Mouse (Mus musculus) kidney, adult 8-10 months (tissue): ENCODE data around the gene Grin1.
"Not testable (repeated sequence)": the region's sequence is repeated elsewhere in the genome, so short reads cannot be mapped to it uniquely, and the experiment has no call there.

Experiments
- DNase-seq, 2 experiments: peaks; one replicate each; pipeline ENCODE4 v3.0.0; 2022

Gene Grin1

DNA sequence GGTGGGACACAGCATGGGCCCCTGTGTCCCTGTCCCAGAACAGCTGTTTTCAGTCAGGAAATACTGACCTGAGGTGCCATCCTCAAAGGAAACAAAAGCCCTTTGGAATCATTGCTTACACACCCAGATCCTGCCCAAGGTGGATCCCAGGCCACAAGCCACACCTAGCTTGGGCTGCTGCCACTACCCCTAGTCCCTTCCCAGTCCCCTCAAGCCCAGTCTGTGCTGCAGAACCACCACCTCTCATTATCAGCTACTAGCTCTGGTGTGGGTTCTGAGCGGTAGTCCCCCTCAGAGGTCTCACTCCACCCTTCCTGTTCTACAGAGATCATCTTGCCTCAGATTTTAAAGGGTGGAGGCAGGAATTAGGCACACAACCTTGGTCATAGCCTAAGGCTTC, 32.7 kb downstream of the Grin1 start:
- DNase-seq = no peak

- DNase-seq = no peak
Observed at GRCm38 (mm10) chr2:25285551-25285950, 33.4 kb downstream of the Grin1 start.

- peak; percentile 78 to 90 for DNase-seq
Observed at GRCm38 (mm10) chr2:25278928-25279882, 39.8 kb downstream of the Grin1 start.

GRCm38 (mm10) chr2:25273010-25273409, 46.0 kb downstream of the Grin1 start:
- no peak for DNase-seq

DNA sequence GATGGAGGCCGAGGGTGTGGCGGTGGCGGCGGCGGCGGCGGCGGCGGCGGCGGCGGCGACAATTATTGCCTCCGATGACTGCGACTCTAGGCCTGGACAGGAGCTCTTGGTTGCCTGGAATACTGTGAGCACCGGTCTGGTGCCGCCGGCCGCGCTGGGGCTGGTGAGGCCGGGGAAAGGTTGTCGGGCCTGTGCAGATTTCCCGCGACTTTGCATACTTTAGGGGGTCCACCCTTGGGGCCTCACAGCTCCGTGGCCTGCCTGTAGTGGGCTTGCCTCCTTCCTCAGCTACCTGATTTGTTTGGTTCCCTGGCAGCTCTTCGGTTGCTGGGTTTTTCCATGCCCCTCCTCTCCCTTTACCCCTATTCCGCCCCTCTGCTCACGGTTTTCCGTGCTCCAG, 46.5 kb downstream of the Grin1 start:
- DNase-seq = no peak

DNA sequence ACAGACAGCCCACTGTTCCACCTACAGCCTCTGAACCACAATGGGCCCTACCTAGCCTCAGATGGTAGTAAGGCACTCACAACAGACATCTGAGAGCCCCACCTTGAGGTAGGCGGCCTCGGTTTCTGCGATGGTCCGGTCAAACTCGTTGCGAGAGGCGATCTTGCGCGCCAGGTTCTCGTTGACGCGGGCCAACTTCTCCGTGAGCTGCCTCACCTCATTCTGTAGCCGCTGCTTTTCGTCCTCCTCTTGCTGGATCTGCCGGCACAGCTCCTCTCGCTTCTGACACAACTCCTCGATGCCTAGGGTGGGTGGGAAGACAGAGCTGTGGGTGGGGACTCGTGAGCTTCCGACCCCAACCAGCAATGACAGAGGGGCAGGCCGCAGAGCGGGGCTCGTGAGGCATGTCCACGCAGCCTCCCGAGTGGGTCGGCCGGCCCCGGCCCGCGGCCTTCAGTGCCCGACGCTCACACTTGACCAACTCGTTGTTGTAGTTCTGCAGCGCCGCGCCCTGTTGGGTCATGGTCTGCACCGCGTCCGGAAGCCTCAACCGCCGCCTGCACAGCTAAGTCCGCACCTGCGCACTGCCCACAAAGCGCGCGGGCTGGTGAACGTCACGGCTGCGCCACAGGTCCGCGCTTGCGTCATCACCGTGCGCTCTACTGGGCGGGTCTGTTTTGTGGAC, 47.0 kb downstream of the Grin1 start, which contains the start of the genes Ssna1 and Anapc2:
Ssna1 (minus strand) TSS at position 612 of the 685 bp plus-strand sequence.
Anapc2 (plus strand) TSS at position 652 of the 685 bp plus-strand sequence.
- DNase-seq = peak; percentile 97 to 98

GRCm38 (mm10) chr2:25267746-25268309, 51.2 kb downstream of the Grin1 start:
- DNase-seq = no peak

GRCm38 (mm10) chr2:25267241-25267640, 51.7 kb downstream of the Grin1 start:
- no peak for DNase-seq

DNA sequence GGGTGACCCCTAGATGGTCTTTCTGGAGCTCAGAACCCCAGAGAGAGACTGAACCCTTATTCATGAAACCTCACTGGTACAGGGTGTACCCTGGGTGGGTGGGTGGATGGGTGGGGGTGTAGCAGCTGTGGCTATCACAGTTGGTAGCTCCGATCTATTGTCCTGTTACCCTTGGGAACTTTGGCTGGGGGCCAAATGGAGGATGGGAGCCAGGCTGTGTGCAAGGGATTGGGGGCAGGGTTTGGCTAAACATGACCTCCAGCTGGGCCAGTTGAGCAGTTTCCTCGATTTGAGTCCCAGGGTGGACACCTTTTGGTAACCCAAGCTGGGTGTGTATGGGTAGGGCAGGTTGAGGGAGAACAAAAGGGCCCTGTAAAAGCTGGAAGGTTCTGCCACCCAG, 52.3 kb downstream of the Grin1 start:
- DNase-seq = peak; percentile 72 to 75

GRCm38 (mm10) chr2:25265897-25266656, 52.9 kb downstream of the Grin1 start:
- peak in 1 of 2 experiments; percentile 51 for DNase-seq

GRCm38 (mm10) chr2:25264851-25265250, 54.1 kb downstream of the Grin1 start:
- DNase-seq = peak; percentile 90 to 92

GRCm38 (mm10) chr2:25264286-25264660, 54.7 kb downstream of the Grin1 start:
- no peak for DNase-seq

- DNase-seq = no peak
Observed at GRCm38 (mm10) chr2:25263623-25264285, 55.2 kb downstream of the Grin1 start.

GRCm38 (mm10) chr2:25262795-25263622, 56.0 kb downstream of the Grin1 start:
- peak in 1 of 2 experiments; percentile 29 for DNase-seq

DNA sequence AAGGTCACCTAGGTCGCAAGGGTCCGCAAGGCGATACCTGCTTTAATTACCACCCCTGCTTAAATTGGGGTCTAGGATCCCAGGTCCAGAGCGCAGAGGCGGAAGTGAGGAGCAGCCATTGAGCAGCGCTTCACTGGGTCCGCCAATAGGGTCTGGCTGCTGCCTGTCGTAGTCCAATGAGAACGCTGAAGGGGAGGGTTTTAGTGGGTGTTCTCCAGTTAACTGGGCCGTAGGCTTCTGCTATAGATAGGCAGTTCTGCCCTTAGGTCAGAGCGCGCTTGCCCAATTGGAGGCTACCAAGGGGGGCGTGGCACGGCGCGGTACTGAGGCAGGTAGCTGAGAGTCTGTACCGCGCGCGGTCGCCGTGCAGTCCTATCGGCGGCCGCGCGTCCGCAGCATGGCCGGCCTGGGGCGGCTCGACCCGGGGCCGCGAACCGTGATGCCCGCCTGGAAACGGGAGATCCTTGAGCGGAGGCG, 56.7 kb downstream of the Grin1 start, which contains the start of gene Tprn:
Tprn (plus strand) TSS at position 328 of the 477 bp plus-strand sequence.
- DNase-seq = peak; percentile 97 to 98

- DNase-seq = no peak
Observed at GRCm38 (mm10) chr2:25261870-25262269, 57.1 kb downstream of the Grin1 start.

DNA sequence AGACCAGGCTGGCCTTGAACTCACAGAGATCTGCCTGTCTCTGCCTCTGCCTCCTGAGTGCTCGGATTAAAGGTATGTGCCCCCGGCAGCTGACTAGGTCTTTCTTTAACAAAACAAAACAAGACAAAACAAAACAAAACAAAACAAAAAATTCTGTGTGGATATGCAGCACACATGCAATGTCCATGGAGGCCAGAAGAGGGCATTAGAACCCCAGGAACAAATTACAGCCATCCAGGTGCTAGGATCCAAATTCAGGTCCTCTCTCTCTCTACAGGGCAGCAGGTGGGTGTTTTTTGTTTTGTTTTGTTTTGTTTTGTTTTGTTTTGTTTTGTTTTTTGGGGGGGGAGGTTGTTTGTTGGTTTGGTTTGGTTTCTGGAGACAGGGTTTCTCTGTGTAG, 60.1 kb downstream of the Grin1 start:
- DNase-seq = no peak

DNA sequence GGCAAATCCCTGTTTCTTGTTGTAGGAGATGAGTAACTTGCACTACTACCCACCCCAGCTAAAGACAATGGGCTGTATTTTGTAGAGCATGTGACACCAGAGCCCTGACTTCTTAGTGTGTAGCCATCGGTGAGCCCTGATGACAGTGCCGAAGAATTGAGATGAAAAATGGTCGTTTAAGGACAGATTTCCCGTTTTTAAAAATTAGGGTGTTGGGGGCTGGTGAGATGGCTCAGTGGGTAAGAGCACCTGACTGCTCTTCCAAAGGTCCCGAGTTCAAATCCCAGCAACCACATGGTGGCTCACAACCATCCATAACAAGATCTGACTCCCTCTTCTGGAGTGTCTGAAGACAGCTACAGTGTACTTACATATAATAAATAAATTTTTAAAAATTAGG, 61.7 kb downstream of the Grin1 start:
- DNase-seq = not testable (repeated sequence)

GRCm38 (mm10) chr2:25256443-25257109, 62.4 kb downstream of the Grin1 start:
- DNase-seq = peak in 1 of 2 experiments; percentile 67

GRCm38 (mm10) chr2:25255284-25255779, 63.7 kb downstream of the Grin1 start, which contains the start of gene Tmem203:
Gene Tmem203 (plus strand): TSS chr2:25255439.
- peak; percentile 80 to 89 for DNase-seq
